Mouse (Mus musculus) heart, adult 2 months (tissue): ENCODE results near the gene Dnah10. TPM values are rescaled to one million over a fixed set of nuclear protein-coding genes. Genes with fewer than 3 reads are reported as not detected.
A peak's percentile ranks its signal among the peaks of the same experiment; 100 is the strongest.

ENCODE experiments used
- DNase-seq, 2 experiments: peaks; one replicate each; pipeline ENCODE4 v3.0.0; 2021
- H3K27ac ChIP-seq: fragments of 200-600 bp; 2 replicates; pipeline ENCODE4 v1.8.1; 2022
- H3K27me3 ChIP-seq: fragments of 200-500 bp; 2 replicates; pipeline ENCODE4 v1.6.1; 2012; ENCODE audit warnings: mild to moderate bottlenecking, low read length, inconsistent platforms, mixed read lengths; ENCODE audit not compliant: control insufficient read depth, insufficient read depth
- H3K36me3 ChIP-seq: fragments of 200-500 bp; 2 replicates; pipeline ENCODE4 v1.6.1; 2012; ENCODE audit warnings: low read length, inconsistent platforms; ENCODE audit not compliant: control insufficient read depth, insufficient read depth
- H3K4me1 ChIP-seq: fragments of 200-500 bp; 2 replicates; pipeline ENCODE4 v1.6.1; 2011; ENCODE audit warnings: low read length; ENCODE audit not compliant: control insufficient read depth, insufficient read depth
- H3K4me3 ChIP-seq: fragments of 200-600 bp; 2 replicates; pipeline ENCODE4 v1.8.1; 2022
- H3K79me2 ChIP-seq: fragments of 200-500 bp; replicated peaks from 2 replicates; pipeline ENCODE4 v1.6.1; 2012; ENCODE audit warnings: mild to moderate bottlenecking, inconsistent platforms, low read length, moderate library complexity, mixed read lengths; ENCODE audit not compliant: control insufficient read depth, insufficient read depth
- H3K9ac ChIP-seq: fragments of 200-500 bp; 2 replicates; pipeline ENCODE4 v1.6.1; 2012; ENCODE audit warnings: low read depth, mild to moderate bottlenecking, control low read depth, inconsistent platforms, low read length, mixed read lengths
- CTCF ChIP-seq: fragments of 200-600 bp; IDR thresholded peaks from 2 replicates; pipeline ENCODE4 v1.8.1; 2022; ENCODE audit warnings: antibody characterized with exemption, mild to moderate bottlenecking, moderate library complexity
- EP300 ChIP-seq: fragments of 200-500 bp; IDR thresholded peaks from 2 replicates; pipeline ENCODE4 v1.6.1; 2011; ENCODE audit warnings: low read depth, low read length, control low read depth; ENCODE audit not compliant: insufficient read depth
- POLR2A ChIP-seq: fragments of 200-500 bp; IDR thresholded peaks from 2 replicates; pipeline ENCODE4 v1.6.1; 2011; ENCODE audit warnings: mild to moderate bottlenecking, low read depth, low read length, control low read depth; ENCODE audit not compliant: insufficient read depth
- WGBS: fragments of 180-500 bp; shearing (Covaris S2); methylation state at CpG from one replicate; pipeline ENCODE4 v1.1.7; 2018; 5-methylcytosine and 5-hydroxymethylcytosine counted together
- intact Hi-C: fragments of 180-260 bp; cut with DNase I; formaldehyde crosslinking; loops from one replicate; pipeline ENCODE4 v1.15.1; 2025
- polyA plus RNA-seq: library from polyadenylated mRNA; depleted of rRNA; stranded (reverse); fragments of >200 nt; gene quantifications from 2 replicates; pipeline ENCODE4 v1.2.3, GENCODE M21; 2012
- total RNA-seq, 2 experiments: library from RNA; stranded (reverse); gene quantifications; 2 replicates each; pipeline ENCODE4 v1.2.3; 2021

Gene Dnah10
- total and polyA plus RNA-seq, 3 experiments = 0.02 to 0.27 (median 0.10) TPM

DNA sequence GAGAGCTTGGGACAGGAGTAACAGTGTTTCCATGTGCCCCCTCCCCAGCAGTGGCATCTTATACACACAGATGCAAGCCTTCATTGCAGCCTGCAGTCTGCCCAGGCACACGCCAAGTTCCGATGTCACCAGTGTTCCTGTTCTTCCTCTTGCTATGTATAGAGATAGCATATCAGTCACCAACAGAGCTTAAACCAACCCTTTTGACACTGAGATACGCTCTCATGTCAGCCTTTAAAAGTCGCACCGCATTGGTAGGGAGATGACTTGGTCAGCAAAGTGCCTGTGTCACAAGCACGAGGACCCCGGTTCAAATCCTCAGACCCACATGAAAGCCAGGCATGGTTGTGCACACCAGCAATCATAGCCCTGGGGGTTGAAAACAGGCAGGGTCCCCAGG lies 55.0 kb downstream of the Dnah10 start:
- Histone ChIP-seq H3K79me2 (no peaks in the 10 kb centered on the region), H3K4me1 (no peaks in the 10 kb centered on the region), H3K36me3 (no peaks in the 10 kb centered on the region), H3K27me3 (no peaks in the 10 kb centered on the region), H3K9ac (no peak overlapping the region), H3K27ac (no peak overlapping the region), H3K4me3 (no peak overlapping the region)
- WGBS = 76% methylated on average over 7 of the region's 7 CpGs
- intact Hi-C loops = loop anchor here (5.0 kb wide), 1 partner anchor 87 kb away; no protein-coding TSS in a partner anchor
- DNase-seq = no peak
- no peak for TF ChIP-seq POLR2A
- TF ChIP-seq CTCF = no peak
- TF ChIP-seq EP300 = no peak

DNA sequence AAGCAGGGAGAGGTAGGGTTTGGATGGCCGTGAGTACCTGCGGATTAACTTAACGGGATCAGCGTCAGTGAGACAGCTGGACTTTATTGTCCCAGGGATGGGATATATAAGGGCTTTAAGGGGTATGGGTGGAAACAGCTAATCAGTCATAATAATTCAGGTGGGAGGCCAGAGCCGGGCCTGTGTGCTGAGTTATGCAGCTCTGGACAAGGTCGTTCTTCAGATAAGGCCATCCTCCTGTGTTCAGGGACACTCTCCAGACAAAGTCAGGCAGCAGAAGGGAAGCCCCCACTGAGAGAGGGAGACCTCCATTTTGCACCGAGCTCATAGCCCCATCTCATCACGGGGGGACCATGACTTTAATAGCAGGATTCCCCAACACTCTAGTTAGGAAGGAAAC lies 56.8 kb downstream of the Dnah10 start:
- Histone ChIP-seq H3K79me2 (no peaks in the 10 kb centered on the region), H3K27ac (no peak overlapping the region), H3K27me3 (no peaks in the 10 kb centered on the region), H3K9ac (no peak overlapping the region), H3K4me1 (no peaks in the 10 kb centered on the region), H3K36me3 (no peaks in the 10 kb centered on the region), H3K4me3 (no peak overlapping the region)
- DNase-seq = no peak
- TF ChIP-seq CTCF (no peak), EP300 (no peak), POLR2A (no peak)
- intact Hi-C loops = no loop called here
- 65% methylated on average over 8 of the region's 8 CpGs for WGBS

DNA sequence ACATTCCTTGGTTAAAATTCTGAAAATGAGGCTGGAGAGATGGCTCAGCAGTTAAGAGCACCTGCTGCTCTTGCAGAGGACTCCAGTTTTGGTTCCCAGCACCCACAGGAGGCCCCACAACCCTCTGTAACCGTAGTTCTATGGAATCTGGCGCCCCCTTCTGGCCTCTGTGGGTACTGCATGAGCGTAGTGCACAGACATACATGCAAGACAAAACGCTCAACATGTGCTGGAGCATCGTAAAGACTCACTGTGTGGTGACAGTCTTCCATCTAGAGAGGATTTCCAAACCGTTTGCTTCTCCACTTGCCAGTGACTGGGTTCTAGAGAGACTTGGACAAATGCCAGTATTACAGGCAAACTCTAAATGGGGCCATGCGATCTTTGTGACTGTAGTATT lies 60.8 kb downstream of the Dnah10 start:
- H3K27me3 ChIP-seq = no peaks in the 10 kb centered on the region
- intact Hi-C loops = no loop called here
- no peak for DNase-seq
- TF ChIP-seq POLR2A = no peak
- no peak for TF ChIP-seq EP300
- peak; percentile 63 for TF ChIP-seq CTCF
- no peaks in the 10 kb centered on the region for H3K79me2 ChIP-seq
- WGBS = 80% methylated on average over 7 of the region's 7 CpGs
- H3K9ac ChIP-seq = no peak overlapping the region
- no peaks in the 10 kb centered on the region for H3K4me1 ChIP-seq
- H3K36me3 ChIP-seq = no peaks in the 10 kb centered on the region
- no peak overlapping the region for H3K4me3 ChIP-seq
- no peak overlapping the region for H3K27ac ChIP-seq

DNA sequence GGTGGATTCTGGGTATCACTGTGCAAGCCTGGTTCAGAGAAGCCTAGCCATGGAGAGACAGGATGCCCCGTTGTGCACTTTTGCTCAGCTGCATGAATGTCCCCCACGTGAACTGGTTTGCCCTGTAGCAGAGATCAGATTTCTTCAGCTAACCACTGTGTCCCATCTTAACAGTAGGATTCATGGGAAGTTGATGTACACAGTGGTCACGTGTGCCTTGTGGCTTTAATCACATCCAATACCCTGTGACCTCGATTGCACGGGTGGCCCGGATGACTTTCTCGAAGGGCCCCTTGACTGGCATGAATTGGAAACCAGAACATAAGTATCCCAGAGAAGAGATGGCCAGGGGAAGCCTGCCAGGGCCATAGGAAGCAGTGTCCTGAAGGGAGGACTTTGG lies 67.2 kb downstream of the Dnah10 start:
- Histone ChIP-seq H3K36me3 (no peaks in the 10 kb centered on the region), H3K27me3 (no peaks in the 10 kb centered on the region), H3K79me2 (no peaks in the 10 kb centered on the region), H3K9ac (no peak overlapping the region), H3K4me1 (no peaks in the 10 kb centered on the region), H3K4me3 (no peak overlapping the region), H3K27ac (no peak overlapping the region)
- intact Hi-C loops = no loop called here
- WGBS = 88% methylated on average over 7 of the region's 7 CpGs
- TF ChIP-seq POLR2A = no peak
- TF ChIP-seq EP300 = no peak
- TF ChIP-seq CTCF = no peak
- no peak for DNase-seq

DNA sequence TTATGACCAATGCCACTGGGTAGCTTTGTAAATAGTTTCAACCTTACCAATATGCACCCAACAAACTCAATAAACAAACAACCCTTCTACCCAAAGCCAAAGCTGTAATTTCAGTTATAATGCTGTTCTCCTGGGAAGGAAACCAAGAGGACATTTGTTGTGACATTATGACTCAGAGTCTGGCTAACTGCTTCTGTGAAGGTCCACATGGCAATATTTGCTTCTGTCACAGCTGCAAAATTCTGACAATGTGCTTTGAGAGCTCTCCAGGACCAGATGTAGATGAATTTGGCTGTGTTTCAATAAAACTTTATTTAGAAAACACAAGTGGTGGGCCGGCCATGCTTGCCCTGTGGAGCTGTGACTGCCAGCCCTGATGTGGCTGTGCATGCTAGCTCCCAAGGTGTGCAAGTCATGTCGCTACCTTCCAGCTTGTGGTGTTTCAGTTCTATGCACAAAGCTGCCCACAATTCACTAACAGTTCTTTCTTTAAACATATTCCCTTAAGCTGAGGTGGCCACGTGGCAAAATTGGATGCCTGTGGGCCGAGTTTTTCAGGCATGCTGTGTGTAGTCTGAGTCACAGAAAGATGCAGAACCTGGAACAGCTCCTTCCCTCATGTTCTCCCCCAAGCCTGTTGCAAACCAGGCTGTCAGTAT lies 85.0 kb downstream of the Dnah10 start:
- 63% methylated on average over 4 of the region's 4 CpGs for WGBS
- TF ChIP-seq POLR2A = no peak
- TF ChIP-seq EP300 = no peak
- TF ChIP-seq CTCF = no peak
- Histone ChIP-seq H3K9ac (no peak overlapping the region), H3K27ac (no peak overlapping the region), H3K4me3 (no peak overlapping the region), H3K36me3 (no peaks in the 10 kb centered on the region), H3K4me1 (no peaks in the 10 kb centered on the region), H3K27me3 (no peaks in the 10 kb centered on the region), H3K79me2 (no peaks in the 10 kb centered on the region)
- intact Hi-C loops = no loop called here
- DNase-seq = peak; percentile 29 to 35

DNA sequence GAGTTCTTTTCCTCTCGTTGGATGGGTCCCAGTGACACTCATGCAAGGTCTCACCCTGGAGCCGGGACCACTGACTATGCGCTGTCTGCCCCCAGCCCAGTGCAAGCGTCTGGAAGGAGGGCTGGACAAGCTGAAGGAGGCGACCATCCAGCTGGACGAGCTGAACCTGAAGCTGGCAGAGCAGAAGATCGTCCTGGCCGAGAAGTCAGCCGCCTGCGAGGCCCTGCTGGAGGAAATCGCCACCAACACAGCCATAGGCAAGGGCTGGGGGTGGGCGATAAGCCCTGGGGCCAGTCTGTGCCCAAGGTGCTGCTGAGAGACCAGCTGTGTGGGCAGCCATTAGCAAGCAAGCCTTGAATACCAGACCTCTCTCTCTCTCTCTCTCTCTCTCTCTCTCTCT lies 87.6 kb downstream of the Dnah10 start:
- no peak overlapping the region for H3K9ac ChIP-seq
- no peak for DNase-seq
- WGBS = 76% methylated on average over 12 of the region's 12 CpGs
- no peaks in the 10 kb centered on the region for H3K27me3 ChIP-seq
- H3K4me3 ChIP-seq = no peak overlapping the region
- intact Hi-C loops = no loop called here
- H3K4me1 ChIP-seq = no peaks in the 10 kb centered on the region
- no peak for TF ChIP-seq EP300
- TF ChIP-seq POLR2A = no peak
- TF ChIP-seq CTCF = no peak
- no peaks in the 10 kb centered on the region for H3K79me2 ChIP-seq
- no peak overlapping the region for H3K27ac ChIP-seq
- no peaks in the 10 kb centered on the region for H3K36me3 ChIP-seq
